Mouse (Mus musculus): ENCODE data around the gene Myo1d. TPM values are rescaled to one million over a fixed set of nuclear protein-coding genes. Genes with fewer than 3 reads are reported as not detected.

Gene Myo1d
- polyA plus RNA-seq, 2 experiments: 3.3 to 7.5 TPM

- Histone ChIP-seq H3K4me1 (replicated peaks; ENCODE audit: control insufficient read depth in 2 of 2, insufficient read depth in 2 of 2, low read length in 1 of 2) (peaks cover 41 to 47% of the 10 kb centered on the region in 2 experiments), H3K4me2 (ENCODE audit: low read depth) (peak overlapping the region; percentile 81)
Measured at GRCm38 (mm10) chr11:80784294-80784743, 4.5 kb upstream of the Myo1d start.

GRCm38 (mm10) chr11:80783460-80783859, 3.6 kb upstream of the Myo1d start:
- Histone ChIP-seq H3K4me1 (replicated peaks; ENCODE audit: control insufficient read depth in 2 of 2, insufficient read depth in 2 of 2, low read length in 1 of 2) (peaks cover 43 to 49% of the 10 kb centered on the region in 2 experiments), H3K27ac (peak overlapping the region; percentile 99), H3K9ac (replicated peaks) (peak overlapping the region; percentile 74), H3K9me3 (ENCODE audit: control insufficient read depth, low read length) (no peaks in the 10 kb centered on the region), H3K27me3 (ENCODE audit: control insufficient read depth, insufficient read depth, low read length) (0 out of 2 replicates have a peak, but pooled peaks cover 2% of the 10 kb centered on the region), H3K4me3 (ENCODE audit: insufficient read depth in 1 of 2, low read depth in 2 of 2, low read length in 2 of 2) (peak overlapping the region in 1 of 2 experiments; percentile 23; a peak in 2 of 4 replicates), H3K36me3 (replicated peaks; ENCODE audit: control insufficient read depth, insufficient read depth, low read depth) (no peaks in the 10 kb centered on the region), H3K4me2 (ENCODE audit: low read depth) (peak overlapping the region; percentile 81)
- WGBS (ENCODE audit: insufficient replicate concordance): 5% methylated on average over 7 of the region's 7 CpGs
- DNase-seq (ENCODE audit: low read depth in 3 of 3, low spot score in 3 of 3): peak; percentile 57 to 68 (median 61)
- ATAC-seq (ENCODE audit: insufficient read depth): peak; percentile 8
- TF ChIP-seq CTCF (IDR thresholded peaks at IDR 0.05; ENCODE audit: low read depth) (no peak), EP300 (IDR thresholded peaks at IDR 0.05; ENCODE audit: low read depth) (0 out of 2 replicates have a peak, but pooled peaks have one; percentile 50)

More at GRCm38 (mm10) chr11:80784294-80784743, 4.5 kb upstream of the Myo1d start:
- Histone ChIP-seq H3K36me3 (replicated peaks; ENCODE audit: control insufficient read depth, insufficient read depth, low read depth) (no peaks in the 10 kb centered on the region), H3K27me3 (ENCODE audit: control insufficient read depth, insufficient read depth, low read length) (no peaks in the 10 kb centered on the region), H3K9ac (replicated peaks) (peak overlapping the region; percentile 74), H3K9me3 (ENCODE audit: control insufficient read depth, low read length) (no peaks in the 10 kb centered on the region), H3K27ac (peak overlapping the region; percentile 99), H3K4me3 (ENCODE audit: insufficient read depth in 1 of 2, low read depth in 2 of 2, low read length in 2 of 2) (peak overlapping the region; percentile 37 to 43)
- TF ChIP-seq CTCF (IDR thresholded peaks at IDR 0.05; ENCODE audit: low read depth) (no peak), EP300 (IDR thresholded peaks at IDR 0.05; ENCODE audit: low read depth) (no peak; the same call in 1 of the 2 replicates)
- DNase-seq (ENCODE audit: low read depth in 3 of 3, low spot score in 3 of 3): peak; percentile 63 to 78 (median 66)
- WGBS (ENCODE audit: insufficient replicate concordance): 2% methylated on average over 3 of the region's 3 CpGs
- peak; percentile 68 for ATAC-seq (ENCODE audit: insufficient read depth)

- Histone ChIP-seq H3K36me3 (replicated peaks; ENCODE audit: control insufficient read depth, insufficient read depth, low read depth) (no peaks in the 10 kb centered on the region), H3K4me2 (ENCODE audit: low read depth) (no peak overlapping the region), H3K4me3 (ENCODE audit: insufficient read depth in 1 of 2, low read depth in 2 of 2, low read length in 2 of 2) (no peak overlapping the region), H3K27ac (peak overlapping the region; percentile 4), H3K9me3 (ENCODE audit: control insufficient read depth, low read length) (no peaks in the 10 kb centered on the region), H3K27me3 (ENCODE audit: control insufficient read depth, insufficient read depth, low read length) (peaks cover 7% of the 10 kb centered on the region; the same call in 1 of the 2 replicates), H3K9ac (replicated peaks) (no peak overlapping the region), H3K4me1 (replicated peaks; ENCODE audit: control insufficient read depth in 2 of 2, insufficient read depth in 2 of 2, low read length in 1 of 2) (peaks cover 43 to 53% of the 10 kb centered on the region in 2 experiments)
- WGBS (ENCODE audit: insufficient replicate concordance): 94% methylated on average over 2 of the region's 2 CpGs
- ATAC-seq (ENCODE audit: insufficient read depth) (no peak), DNase-seq (ENCODE audit: low read depth in 3 of 3, low spot score in 3 of 3) (no peak)
- no peak for TF ChIP-seq EP300 (IDR thresholded peaks at IDR 0.05; ENCODE audit: low read depth)
- no peak for TF ChIP-seq CTCF (IDR thresholded peaks at IDR 0.05; ENCODE audit: low read depth)
Measured at GRCm38 (mm10) chr11:80781535-80781934, 1.7 kb upstream of the Myo1d start.

- H3K4me1 ChIP-seq (replicated peaks; ENCODE audit: control insufficient read depth in 2 of 2, insufficient read depth in 2 of 2, low read length in 1 of 2): peaks cover 19 to 29% of the 10 kb centered on the region in 2 experiments
- no peak for TF ChIP-seq CTCF (IDR thresholded peaks at IDR 0.05; ENCODE audit: low read depth)
- TF ChIP-seq EP300 (IDR thresholded peaks at IDR 0.05; ENCODE audit: low read depth): no peak
- H3K27me3 ChIP-seq (ENCODE audit: control insufficient read depth, insufficient read depth, low read length): peaks cover 7% of the 10 kb centered on the region; the same call in 1 of the 2 replicates
- 8% methylated on average over 18 of the region's 18 CpGs for WGBS (ENCODE audit: insufficient replicate concordance)
- H3K36me3 ChIP-seq (replicated peaks; ENCODE audit: control insufficient read depth, insufficient read depth, low read depth): no peaks in the 10 kb centered on the region
- H3K27ac ChIP-seq: no peak overlapping the region
- DNase-seq (ENCODE audit: low read depth in 3 of 3, low spot score in 3 of 3) (no peak), ATAC-seq (ENCODE audit: insufficient read depth) (no peak)
- H3K4me2 ChIP-seq (ENCODE audit: low read depth): peak overlapping the region; percentile 92
- H3K9me3 ChIP-seq (ENCODE audit: control insufficient read depth, low read length): no peaks in the 10 kb centered on the region
- H3K9ac ChIP-seq (replicated peaks): peak overlapping the region; percentile 78
- H3K4me3 ChIP-seq (ENCODE audit: insufficient read depth in 1 of 2, low read depth in 2 of 2, low read length in 2 of 2): peak overlapping the region; percentile 80 to 85
Measured at GRCm38 (mm10) chr11:80778916-80779526, 804 bp downstream of the Myo1d start.

- 65% methylated on average over 6 of the region's 6 CpGs for WGBS (ENCODE audit: insufficient replicate concordance)
- ATAC-seq (ENCODE audit: insufficient read depth) (no peak), DNase-seq (ENCODE audit: low read depth in 3 of 3, low spot score in 3 of 3) (no peak)
- Histone ChIP-seq H3K9ac (replicated peaks) (no peak overlapping the region), H3K36me3 (replicated peaks; ENCODE audit: control insufficient read depth, insufficient read depth, low read depth) (no peaks in the 10 kb centered on the region), H3K27me3 (ENCODE audit: control insufficient read depth, insufficient read depth, low read length) (peaks cover 7% of the 10 kb centered on the region; the same call in 1 of the 2 replicates), H3K9me3 (ENCODE audit: control insufficient read depth, low read length) (no peaks in the 10 kb centered on the region), H3K27ac (no peak overlapping the region), H3K4me2 (ENCODE audit: low read depth) (peak overlapping the region; percentile 92), H3K4me3 (ENCODE audit: insufficient read depth in 1 of 2, low read depth in 2 of 2, low read length in 2 of 2) (peak overlapping the region; percentile 15 to 80; a peak in 3 of 4 replicates), H3K4me1 (replicated peaks; ENCODE audit: control insufficient read depth in 2 of 2, insufficient read depth in 2 of 2, low read length in 1 of 2) (peaks cover 12 to 21% of the 10 kb centered on the region in 2 experiments)
- TF ChIP-seq CTCF (IDR thresholded peaks at IDR 0.05; ENCODE audit: low read depth) (no peak), EP300 (IDR thresholded peaks at IDR 0.05; ENCODE audit: low read depth) (no peak)
Measured at GRCm38 (mm10) chr11:80778157-80778556, 1.7 kb downstream of the Myo1d start.

Measured in liver, embryonic 14.5 days (tissue).